Comparison of ENCODE assay signal across 17 mouse cellular contexts in the genomic region with DNA sequence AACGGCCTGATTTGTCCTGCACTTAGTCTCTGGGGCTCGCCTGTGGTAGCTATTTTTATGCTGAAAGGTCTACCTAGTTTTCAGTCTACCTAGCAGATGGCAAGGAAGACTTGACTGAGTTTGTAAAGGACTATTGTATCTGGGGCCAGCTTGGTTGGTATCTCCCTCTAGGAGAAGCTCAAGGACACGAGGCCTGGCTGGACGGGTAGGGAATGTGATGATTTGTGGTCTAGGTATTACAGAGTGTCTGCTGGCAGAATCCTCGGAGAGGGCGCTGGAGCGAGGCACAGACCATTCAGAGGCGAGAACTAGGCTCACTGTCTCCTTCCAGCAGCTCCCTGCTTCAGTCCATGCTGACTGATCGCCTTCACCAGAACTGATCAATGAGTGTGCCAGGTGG.
DNase-seq lines count a peak whose midpoint lies in the region; ATAC-seq and TF ChIP-seq lines count a peak whose summit lies in the region.
"Had no signal": no experiment of that assay in that cellular context is flagged by ENCODE, and none has a peak within 500 bp of the region (broad histone marks: within the 10 kb centered on the region; RNA-seq: fewer than 3 reads in every experiment).

No protein-coding gene starts in this region.

- no peak for TF ChIP-seq POLR2A in testis, adult 2 months (IDR thresholded peaks at IDR 0.05; ENCODE audit: control insufficient read depth, low read depth, low read length)

- no peak for TF ChIP-seq CTCF in testis, adult 2 months (IDR thresholded peaks at IDR 0.05; ENCODE audit: control insufficient read depth, insufficient read depth, insufficient replicate concordance, low read depth, low read length)

- H3K27me3 ChIP-seq in testis, adult 2 months (ENCODE audit: control insufficient read depth, insufficient read depth, low read length) = no peaks in the 10 kb centered on the region
- H3K27me3 ChIP-seq in heart, embryonic 14.5 days (ENCODE audit: control insufficient read depth, insufficient read depth, low read length) = no peaks in the 10 kb centered on the region
- H3K27me3 ChIP-seq: neural tube, embryonic 15.5 days had no signal

- H3K9ac ChIP-seq in heart, embryonic 14.5 days (ENCODE audit: low read length) = peak overlapping the region; percentile 16; the same call in 1 of the 2 replicates
- H3K9ac ChIP-seq: liver, embryonic 14.5 days; neural tube, embryonic 15.5 days had no signal

- 24% methylated on average over 9 of the region's 9 CpGs for WGBS in heart, embryonic 14.5 days

- peak overlapping the region; percentile 30 for H3K27ac ChIP-seq in testis, adult 2 months (ENCODE audit: control insufficient read depth, insufficient read depth, low read depth, low read length)
- H3K27ac ChIP-seq in heart, embryonic 14.5 days (replicated peaks in 1 of 2; ENCODE audit: control insufficient read depth in 1 of 2, insufficient read depth in 1 of 2, low read depth in 2 of 2, low read length in 2 of 2) = peak overlapping the region; percentile 62 to 75
- H3K27ac ChIP-seq: liver, embryonic 14.5 days; midbrain, embryonic 10.5 days; neural tube, embryonic 15.5 days had no signal

- no peak overlapping the region for H3K4me3 ChIP-seq in testis, adult 2 months (ENCODE audit: control insufficient read depth, low read depth, low read length)
- H3K4me3 ChIP-seq in heart, embryonic 14.5 days (ENCODE audit: control insufficient read depth in 1 of 2, insufficient read depth in 1 of 2, low read depth in 1 of 2, low read length in 2 of 2) = no peak overlapping the region
- H3K4me3 ChIP-seq: erythroblast, embryonic 14.5 days; midbrain, embryonic 10.5 days; neural tube, embryonic 15.5 days had no signal

- DNase-seq in heart, adult 11 months = peak; percentile 90
- DNase-seq in heart, postnatal 25 days (ENCODE audit: low spot score) = no peak
- no peak for DNase-seq in testis, postnatal 14 days (ENCODE audit: low spot score)
- peak; percentile 42 for DNase-seq in testis, postnatal 10 days (ENCODE audit: low spot score)
- no peak for DNase-seq in urinary bladder, postnatal 4 days (ENCODE audit: low spot score in 2 of 2)
- DNase-seq in lung, postnatal 36 days = no peak
- DNase-seq: cerebellum, adult 9-10 months; layer of hippocampus, adult 9-11 months; lung, postnatal 10 days; right cerebral cortex, postnatal 14 days had no signal

- no peaks in the 10 kb centered on the region for H3K4me1 ChIP-seq in testis, adult 2 months (ENCODE audit: control insufficient read depth, insufficient read depth, low read length)
- H3K4me1 ChIP-seq in heart, embryonic 14.5 days (ENCODE audit: control insufficient read depth in 2 of 2, insufficient read depth in 2 of 2, low read length in 2 of 2) = peaks cover 8 to 19% of the 10 kb centered on the region in 2 experiments
- H3K4me1 ChIP-seq: midbrain, embryonic 10.5 days; neural tube, embryonic 15.5 days had no signal

- no peaks in the 10 kb centered on the region for H3K9me3 ChIP-seq in heart, embryonic 14.5 days (ENCODE audit: control insufficient read depth, low read length)
- H3K9me3 ChIP-seq: midbrain, embryonic 10.5 days; neural tube, embryonic 15.5 days had no signal

- 0 out of 2 replicates have a peak, but pooled peaks have one; percentile 43 for ATAC-seq in heart, embryonic 14.5 days (ENCODE audit: insufficient number of reproducible peaks, insufficient read depth, low FRiP score, low read depth)
- ATAC-seq: intestine, postnatal 0 days had no signal

- H3K36me3 ChIP-seq in testis, adult 2 months (ENCODE audit: control insufficient read depth, insufficient read depth, low read length) = no peaks in the 10 kb centered on the region
- no peaks in the 10 kb centered on the region for H3K36me3 ChIP-seq in heart, embryonic 14.5 days (ENCODE audit: control insufficient read depth, insufficient read depth, low read length)
- H3K36me3 ChIP-seq: midbrain, embryonic 10.5 days; neural tube, embryonic 15.5 days had no signal

- peak overlapping the region; percentile 39 for H3K4me2 ChIP-seq in heart, embryonic 14.5 days (ENCODE audit: low read length)
- H3K4me2 ChIP-seq: neural tube, embryonic 15.5 days had no signal

- intact Hi-C loops in heart, postnatal 25 days (cut with DNase I) = no loop called here

Comparison
In these comparisons a context has a peak if more than half of its experiments do, and no peak if none do; other contexts are left out.
1. DNase-seq: peak in heart, adult 11 months (single experiment) and testis, postnatal 10 days (single experiment); none in heart, postnatal 25 days (single experiment), testis, postnatal 14 days (single experiment), urinary bladder, postnatal 4 days (0 of 2) and lung, postnatal 36 days (single experiment).